Mouse (Mus musculus) heart, embryonic 12.5 days (tissue): Measurements from ENCODE around the gene Klf6. TPM values are rescaled to one million over a fixed set of nuclear protein-coding genes. Genes with fewer than 3 reads are reported as not detected.

Source experiments
- ATAC-seq: fragments of 200-750 bp; cut with Nextera tagmentation; 2 replicates; pipeline ENCODE4 v1.8.0; 2017; ENCODE audit warnings: moderate TSS enrichment, moderate library complexity; ENCODE audit not compliant: insufficient number of reproducible peaks, low FRiP score
- H3K27ac ChIP-seq: fragments of 300-500 bp; sonication (generic); 2 replicates; pipeline ENCODE4 v1.5.1; 2016; ENCODE audit warnings: mild to moderate bottlenecking, moderate library complexity; ENCODE audit not compliant: poor library complexity, severe bottlenecking
- H3K27me3 ChIP-seq: fragments of 300-500 bp; sonication (generic); replicated peaks from 2 replicates; pipeline ENCODE4 v1.6.1; 2016; ENCODE audit warnings: mild to moderate bottlenecking, moderate library complexity
- H3K36me3 ChIP-seq: fragments of 300-500 bp; sonication (generic); 2 replicates; pipeline ENCODE4 v1.6.1; 2016; ENCODE audit warnings: mild to moderate bottlenecking, moderate library complexity
- H3K4me1 ChIP-seq: fragments of 300-500 bp; sonication (generic); replicated peaks from 2 replicates; pipeline ENCODE4 v1.6.1; 2016; ENCODE audit warnings: mild to moderate bottlenecking
- H3K4me2 ChIP-seq: fragments of 300-500 bp; sonication (generic); 2 replicates; pipeline ENCODE4 v1.6.1; 2016; ENCODE audit warnings: mild to moderate bottlenecking, moderate library complexity
- H3K4me3 ChIP-seq: fragments of 300-500 bp; sonication (generic); 2 replicates; pipeline ENCODE4 v1.5.1; 2016; ENCODE audit warnings: mild to moderate bottlenecking
- H3K9ac ChIP-seq: fragments of 300-500 bp; sonication (generic); 2 replicates; pipeline ENCODE4 v1.6.1; 2016; ENCODE audit warnings: mild to moderate bottlenecking, moderate library complexity
- H3K9me3 ChIP-seq: fragments of 300-500 bp; sonication (generic); replicated peaks from 2 replicates; pipeline ENCODE4 v1.6.1; 2016; ENCODE audit warnings: mild to moderate bottlenecking, moderate library complexity
- WGBS: fragments of 180-500 bp; shearing (Covaris S2); methylation state at CpG from one replicate; pipeline ENCODE4 v1.1.7; 2016; 5-methylcytosine and 5-hydroxymethylcytosine counted together
- polyA plus RNA-seq: library from polyadenylated mRNA; unstranded; fragments of >200 nt; fragmentation: Nextera tagmentation; extraction: Ambion mirVana; gene quantifications from 2 replicates; pipeline ENCODE4 v1.2.1, GENCODE M21; 2016

Klf6 gene
- 69.6 and 74.5 TPM in 2 replicates for polyA plus RNA-seq

DNA sequence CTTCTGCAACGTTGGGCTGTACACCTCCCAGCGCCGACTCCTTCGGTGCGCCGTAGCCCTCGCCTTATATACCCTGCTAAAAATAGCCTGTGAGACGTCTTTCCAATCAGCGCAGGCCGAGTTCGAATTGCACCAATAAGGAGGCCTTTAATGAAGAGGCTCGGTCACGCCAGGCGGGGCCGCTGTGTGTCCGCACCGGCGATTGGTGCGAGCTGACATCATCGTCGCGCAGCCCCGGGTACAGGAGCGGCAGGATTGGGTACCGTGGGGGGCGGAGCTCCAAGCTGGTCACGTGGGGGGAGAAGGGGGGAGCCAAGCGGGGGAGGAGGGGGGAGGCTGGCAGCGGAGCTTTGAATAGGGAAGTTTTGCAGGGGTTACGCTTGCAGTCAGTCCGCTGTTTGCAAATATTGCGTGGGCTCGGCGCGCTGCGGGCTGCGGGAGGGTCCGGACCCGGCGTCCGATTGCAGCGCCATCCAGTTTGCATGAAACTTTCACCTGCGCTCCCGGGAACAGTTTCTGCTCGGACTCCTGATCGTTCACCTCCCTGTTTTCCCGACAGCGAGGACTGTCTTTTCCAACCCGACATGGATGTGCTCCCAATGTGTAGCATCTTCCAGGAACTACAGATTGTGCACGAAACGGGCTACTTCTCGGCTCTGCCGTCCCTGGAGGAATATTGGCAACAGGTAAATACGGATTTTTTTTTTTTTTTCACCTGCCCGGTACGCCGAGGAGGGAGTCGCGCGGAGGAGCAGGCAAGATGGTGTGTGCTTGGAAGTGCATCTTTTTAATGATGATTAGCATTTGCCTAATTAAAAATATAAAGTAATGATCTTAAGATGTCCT is at the start of gene Klf6:
Gene Klf6, plus strand, starts transcription at position 326 of the 846 bp plus-strand sequence.
- Histone ChIP-seq H3K9me3 (no peaks in the 10 kb centered on the region), H3K9ac (peak within 1 kb of the TSS; percentile 96), H3K27me3 (no peaks in the 10 kb centered on the region), H3K4me3 (peak within 1 kb of the TSS; percentile 69), H3K36me3 (peaks cover 17% of the 10 kb centered on the region), H3K4me2 (peak within 1 kb of the TSS; percentile 85), H3K27ac (peak within 1 kb of the TSS; percentile 99), H3K4me1 (peaks cover 23% of the 10 kb centered on the region)
- WGBS = 0% methylated on average over 59 of the region's 60 CpGs
- peak; percentile 99 for ATAC-seq

DNA sequence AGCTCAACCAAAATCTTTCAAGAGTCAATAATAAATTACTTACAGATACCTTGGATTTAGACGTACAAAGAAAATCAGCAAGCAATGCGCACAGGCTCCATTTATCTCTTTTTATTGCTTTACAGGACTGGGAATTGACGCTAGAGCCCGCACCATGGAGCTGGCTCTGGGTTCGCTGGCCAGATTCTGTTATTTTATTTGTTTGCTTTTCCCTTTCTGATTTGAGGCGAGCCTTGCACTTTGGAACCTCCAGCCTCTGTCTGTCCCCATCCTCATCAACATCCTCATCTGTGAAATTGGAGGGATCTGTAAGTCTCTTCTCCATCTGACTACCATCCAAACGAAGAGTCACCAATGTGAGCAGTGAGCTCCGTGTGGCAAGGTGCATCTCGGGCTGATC is 47.8 kb upstream of the Klf6 start:
- H3K4me2 ChIP-seq = no peak overlapping the region
- no peak overlapping the region for H3K27ac ChIP-seq
- no peak overlapping the region for H3K9ac ChIP-seq
- H3K4me3 ChIP-seq = no peak overlapping the region
- 0 out of 2 replicates have a peak, but pooled peaks cover 7% of the 10 kb centered on the region for H3K4me1 ChIP-seq
- H3K9me3 ChIP-seq = no peaks in the 10 kb centered on the region
- 89% methylated on average over 9 of the region's 9 CpGs for WGBS
- H3K36me3 ChIP-seq = no peaks in the 10 kb centered on the region
- no peaks in the 10 kb centered on the region for H3K27me3 ChIP-seq
- no peak for ATAC-seq

DNA sequence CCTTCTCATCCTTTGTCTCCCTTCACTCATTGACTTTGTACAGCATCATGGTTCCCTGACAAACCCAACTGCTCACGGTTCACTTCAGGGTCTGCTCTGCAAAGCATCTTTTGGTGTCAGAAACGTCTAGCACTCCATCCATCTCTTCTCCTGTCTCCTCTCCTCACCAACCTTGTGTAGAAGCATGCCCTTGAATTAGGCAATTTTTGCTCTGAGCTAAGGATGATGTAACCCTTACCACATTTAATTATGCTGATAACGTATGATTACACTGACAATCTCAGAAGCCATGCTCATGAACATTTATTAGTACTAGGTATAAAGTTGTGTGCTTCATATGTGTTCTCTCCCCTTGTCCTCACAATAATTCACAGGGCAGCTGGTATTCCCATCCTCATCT is 44.0 kb upstream of the Klf6 start:
- 70% methylated on average over 3 of the region's 3 CpGs for WGBS
- H3K27me3 ChIP-seq = no peaks in the 10 kb centered on the region
- H3K9me3 ChIP-seq = no peaks in the 10 kb centered on the region

GRCm38 (mm10) chr13:5819173-5819572 is 42.1 kb upstream of the Klf6 start:
- Histone ChIP-seq H3K36me3 (no peaks in the 10 kb centered on the region), H3K4me2 (no peak overlapping the region), H3K4me1 (peaks cover 20% of the 10 kb centered on the region), H3K4me3 (no peak overlapping the region), H3K27ac (no peak overlapping the region), H3K9me3 (no peaks in the 10 kb centered on the region), H3K9ac (no peak overlapping the region), H3K27me3 (no peaks in the 10 kb centered on the region)
- ATAC-seq = no peak
- WGBS = 53% methylated on average over 3 of the region's 3 CpGs

More for the DNA sequence above, 44.0 kb upstream of the Klf6 start:
- Histone ChIP-seq H3K36me3 (no peaks in the 10 kb centered on the region), H3K4me2 (no peak overlapping the region), H3K4me3 (no peak overlapping the region), H3K4me1 (peaks cover 14% of the 10 kb centered on the region; the same call in 1 of the 2 replicates), H3K27ac (no peak overlapping the region), H3K9ac (no peak overlapping the region)
- ATAC-seq = no peak

GRCm38 (mm10) chr13:5822586-5822985 is 38.7 kb upstream of the Klf6 start:
- Histone ChIP-seq H3K9me3 (no peaks in the 10 kb centered on the region), H3K36me3 (no peaks in the 10 kb centered on the region), H3K4me2 (peak overlapping the region; percentile 40), H3K27ac (peak overlapping the region; percentile 45), H3K27me3 (no peaks in the 10 kb centered on the region), H3K4me3 (no peak overlapping the region), H3K9ac (no peak overlapping the region), H3K4me1 (peaks cover 38% of the 10 kb centered on the region)
- WGBS = 45% methylated on average over 11 of the region's 11 CpGs
- ATAC-seq = peak; percentile 62

DNA sequence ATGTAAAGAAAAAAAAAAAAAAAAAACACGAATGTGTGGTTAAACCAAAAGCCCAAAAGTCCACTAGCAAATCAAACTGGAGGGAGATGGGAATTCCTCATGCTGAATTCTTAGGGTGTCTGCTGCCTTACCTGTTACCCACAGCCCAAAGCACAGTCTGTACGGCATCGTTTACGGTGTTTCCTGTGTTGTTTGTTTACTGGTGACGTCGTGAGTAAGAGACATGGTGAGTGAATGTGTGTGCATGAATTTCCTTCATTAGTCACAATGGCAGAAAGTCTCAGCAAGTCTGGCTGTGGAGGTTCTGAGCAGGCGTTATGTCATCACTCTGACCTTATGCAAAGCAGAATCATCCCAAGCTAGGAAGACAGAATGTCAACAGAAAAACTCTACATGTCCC is 38.1 kb upstream of the Klf6 start:
- Histone ChIP-seq H3K27me3 (no peaks in the 10 kb centered on the region), H3K4me3 (no peak overlapping the region), H3K9me3 (no peaks in the 10 kb centered on the region), H3K27ac (no peak overlapping the region), H3K4me1 (peaks cover 32% of the 10 kb centered on the region), H3K9ac (no peak overlapping the region), H3K36me3 (no peaks in the 10 kb centered on the region), H3K4me2 (no peak overlapping the region)
- 69% methylated on average over 7 of the region's 7 CpGs for WGBS
- no peak for ATAC-seq

- Histone ChIP-seq H3K9ac (no peak overlapping the region), H3K27me3 (no peaks in the 10 kb centered on the region), H3K4me1 (peaks cover 26% of the 10 kb centered on the region), H3K4me2 (no peak overlapping the region), H3K36me3 (no peaks in the 10 kb centered on the region), H3K4me3 (no peak overlapping the region), H3K9me3 (no peaks in the 10 kb centered on the region), H3K27ac (no peak overlapping the region)
- no peak for ATAC-seq
- 31% methylated on average over 8 of the region's 8 CpGs for WGBS
Measured at GRCm38 (mm10) chr13:5824189-5824815, 37.0 kb upstream of the Klf6 start.

DNA sequence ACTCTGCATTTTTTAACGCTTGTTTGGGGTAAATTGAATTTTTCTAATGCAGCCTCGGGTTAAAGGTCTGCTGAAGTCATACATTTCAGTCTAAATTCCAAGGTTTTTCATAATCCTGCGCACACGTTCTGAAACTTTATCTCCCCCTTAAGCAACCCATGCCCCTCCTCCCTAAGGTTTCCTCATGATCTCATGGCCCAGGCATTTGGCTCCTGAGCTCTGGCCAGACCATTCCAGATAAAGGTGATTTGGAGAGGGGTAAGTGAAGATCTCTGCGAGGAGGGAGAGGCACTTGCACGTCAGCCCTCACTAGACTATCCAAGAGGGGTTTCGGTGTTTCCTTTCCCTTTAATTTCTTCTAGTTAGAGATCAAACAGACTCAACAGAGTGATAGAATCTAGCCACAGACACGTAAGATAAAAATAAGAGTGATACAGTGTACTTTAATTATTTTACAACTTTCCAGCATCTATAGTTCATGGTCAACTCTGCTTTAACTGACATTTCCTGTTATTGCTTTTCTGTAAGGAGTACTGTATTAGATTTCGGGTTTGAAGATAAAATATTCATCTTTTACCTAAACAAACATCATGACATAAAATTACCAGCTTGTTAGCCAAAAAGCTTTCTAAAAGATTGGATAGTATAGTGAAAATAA is 35.0 kb upstream of the Klf6 start:
- WGBS = 14% methylated on average over 9 of the region's 9 CpGs
- H3K36me3 ChIP-seq = no peaks in the 10 kb centered on the region
- H3K4me2 ChIP-seq = peak overlapping the region; percentile 59
- H3K9me3 ChIP-seq = no peaks in the 10 kb centered on the region
- H3K9ac ChIP-seq = no peak overlapping the region
- peaks cover 25% of the 10 kb centered on the region for H3K4me1 ChIP-seq
- no peaks in the 10 kb centered on the region for H3K27me3 ChIP-seq
- H3K4me3 ChIP-seq = 0 out of 2 replicates have a peak overlapping the region, but pooled peaks have one; percentile 8
- ATAC-seq = peak; percentile 71; the same call in 1 of the 2 replicates
- no peak overlapping the region; the same call in 1 of the 2 replicates for H3K27ac ChIP-seq

GRCm38 (mm10) chr13:5831976-5832375 is 29.3 kb upstream of the Klf6 start:
- no peaks in the 10 kb centered on the region for H3K27me3 ChIP-seq
- peaks cover 8% of the 10 kb centered on the region; the same call in 1 of the 2 replicates for H3K4me1 ChIP-seq
- H3K9me3 ChIP-seq = no peaks in the 10 kb centered on the region
- no peak overlapping the region for H3K4me3 ChIP-seq
- H3K9ac ChIP-seq = no peak overlapping the region
- ATAC-seq = no peak
- H3K4me2 ChIP-seq = no peak overlapping the region
- no peaks in the 10 kb centered on the region for H3K36me3 ChIP-seq
- no peak overlapping the region for H3K27ac ChIP-seq
- 19% methylated on average over 7 of the region's 7 CpGs for WGBS

DNA sequence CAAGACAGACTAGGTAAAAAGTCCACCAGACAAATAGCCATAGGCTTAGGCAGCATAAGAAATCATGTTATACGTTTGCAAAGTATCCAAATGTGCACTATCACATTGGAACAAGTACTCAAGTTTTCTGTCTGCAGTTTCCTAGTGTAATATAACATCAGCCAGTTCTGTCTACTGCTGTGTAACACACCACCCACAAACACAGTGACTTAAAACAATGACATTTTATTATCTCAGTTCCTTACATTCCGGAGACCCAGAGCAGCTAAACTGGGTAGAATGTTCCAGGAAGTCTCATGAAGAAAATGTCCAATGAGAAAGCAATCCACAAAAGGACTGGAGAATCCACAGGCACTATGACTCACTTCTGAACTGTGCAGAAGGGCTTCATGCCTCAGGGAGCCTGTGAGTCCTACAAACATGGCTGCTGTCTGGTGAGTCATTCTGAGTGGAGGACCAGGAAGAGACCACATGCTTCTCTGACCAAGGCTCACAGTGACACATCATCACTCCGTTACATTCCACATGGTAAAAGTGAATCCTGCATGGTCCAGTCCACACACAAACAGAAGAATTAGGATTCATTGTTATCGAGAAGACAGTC is 24.0 kb upstream of the Klf6 start:
- H3K4me1 ChIP-seq = peaks cover 2% of the 10 kb centered on the region
- H3K27ac ChIP-seq = no peak overlapping the region
- peak; percentile 80 for ATAC-seq
- WGBS = 60% methylated on average over 4 of the region's 4 CpGs
- no peaks in the 10 kb centered on the region for H3K9me3 ChIP-seq
- H3K27me3 ChIP-seq = no peaks in the 10 kb centered on the region
- no peak overlapping the region for H3K4me2 ChIP-seq
- no peaks in the 10 kb centered on the region for H3K36me3 ChIP-seq
- no peak overlapping the region for H3K4me3 ChIP-seq
- H3K9ac ChIP-seq = no peak overlapping the region

- no peak overlapping the region for H3K27ac ChIP-seq
- no peaks in the 10 kb centered on the region for H3K36me3 ChIP-seq
- WGBS = 78% methylated on average over 6 of the region's 6 CpGs
- no peak for ATAC-seq
- H3K4me3 ChIP-seq = no peak overlapping the region
- no peaks in the 10 kb centered on the region for H3K9me3 ChIP-seq
- no peaks in the 10 kb centered on the region for H3K27me3 ChIP-seq
- H3K9ac ChIP-seq = no peak overlapping the region
- peaks cover 12% of the 10 kb centered on the region; the same call in 1 of the 2 replicates for H3K4me1 ChIP-seq
- H3K4me2 ChIP-seq = no peak overlapping the region
Measured at GRCm38 (mm10) chr13:5841418-5841817, 19.9 kb upstream of the Klf6 start.
